Mouse (Mus musculus): ENCODE measurements around the gene Ube2e3. TPM values are rescaled to one million over a fixed set of nuclear protein-coding genes. Genes with fewer than 3 reads are reported as not detected.

Gene Ube2e3
- total RNA-seq (2021): 10 to 100 TPM; 42.6 to 48.8 TPM
- long read RNA-seq, experiment 1, transcript Ube2e3-201 (6 exons, 2,249 nt): major isoform, 64 of 67 reads
- long read RNA-seq, experiment 1, partial matches to known transcripts: 2 of 67 reads
- long read RNA-seq, experiment 1, other reads (novel, unspliced or antisense): 1 of 67 reads
- long read RNA-seq, experiment 2, transcript Ube2e3-201 (6 exons, 2,249 nt): major isoform, 67 of 71 reads
- long read RNA-seq, experiment 2, partial matches to known transcripts: 3 of 71 reads
- long read RNA-seq, experiment 2, other reads (novel, unspliced or antisense): 1 of 71 reads

GRCm38 (mm10) chr2:78867726-78868510 is at the start of gene Ube2e3:
Gene Ube2e3, plus strand, starts transcription at chr2:78868124.
- DNase-seq (ENCODE audit: low spot score in 2 of 2): no peak

GRCm38 (mm10) chr2:78829887-78830286 is 38.0 kb upstream of the Ube2e3 start:
- no peak for DNase-seq (ENCODE audit: low spot score in 2 of 2)

GRCm38 (mm10) chr2:78841494-78842224 is 26.3 kb upstream of the Ube2e3 start:
- no peak for DNase-seq (ENCODE audit: low spot score in 2 of 2)

- no peak for DNase-seq (ENCODE audit: low spot score in 2 of 2)
Observed at GRCm38 (mm10) chr2:78844365-78844764, 23.6 kb upstream of the Ube2e3 start.

- DNase-seq (ENCODE audit: low spot score in 2 of 2): no peak
Observed at GRCm38 (mm10) chr2:78845274-78845673, 22.6 kb upstream of the Ube2e3 start.

GRCm38 (mm10) chr2:78845717-78846116 is 22.2 kb upstream of the Ube2e3 start:
- DNase-seq (ENCODE audit: low spot score in 2 of 2): no peak

- no peak for DNase-seq (ENCODE audit: low spot score in 2 of 2)
Observed at GRCm38 (mm10) chr2:78854315-78854714, 13.6 kb upstream of the Ube2e3 start.

GRCm38 (mm10) chr2:78858628-78859027 is 9.3 kb upstream of the Ube2e3 start:
- no peak for DNase-seq (ENCODE audit: low spot score in 2 of 2)

- DNase-seq (ENCODE audit: low spot score in 2 of 2): no peak
Observed at GRCm38 (mm10) chr2:78859266-78860087, 8.4 kb upstream of the Ube2e3 start.

GRCm38 (mm10) chr2:78860088-78860372 is 7.9 kb upstream of the Ube2e3 start:
- no peak for DNase-seq (ENCODE audit: low spot score in 2 of 2)

- DNase-seq (ENCODE audit: low spot score in 2 of 2): no peak
Observed at GRCm38 (mm10) chr2:78864116-78864515, 3.8 kb upstream of the Ube2e3 start.

- DNase-seq (ENCODE audit: low spot score in 2 of 2): no peak
Observed at GRCm38 (mm10) chr2:78864866-78865265, 3.1 kb upstream of the Ube2e3 start.

- peak; percentile 72 to 85 for DNase-seq (ENCODE audit: low spot score in 2 of 2)
Observed at GRCm38 (mm10) chr2:78868511-78868854, 559 bp downstream of the Ube2e3 start.

- DNase-seq (ENCODE audit: low spot score in 2 of 2): peak; percentile 80 to 86
Observed at GRCm38 (mm10) chr2:78868951-78869720, 1.2 kb downstream of the Ube2e3 start.

- DNase-seq (ENCODE audit: low spot score in 2 of 2): peak in 1 of 2 experiments; percentile 21
Observed at GRCm38 (mm10) chr2:78869721-78870442, 2.0 kb downstream of the Ube2e3 start.

- no peak for DNase-seq (ENCODE audit: low spot score in 2 of 2)
Observed at GRCm38 (mm10) chr2:78870443-78871025, 2.6 kb downstream of the Ube2e3 start.

- no peak for DNase-seq (ENCODE audit: low spot score in 2 of 2)
Observed at GRCm38 (mm10) chr2:78871971-78872860, 4.3 kb downstream of the Ube2e3 start.

GRCm38 (mm10) chr2:78873946-78874345 is 6.0 kb downstream of the Ube2e3 start:
- no peak for DNase-seq (ENCODE audit: low spot score in 2 of 2)
